Mouse (Mus musculus) brain, embryonic 14.5 days (tissue): ENCODE data around the gene Drc3. TPM values are rescaled to one million over a fixed set of nuclear protein-coding genes. Genes with fewer than 3 reads are reported as not detected.

Experiments
- DNase-seq: peaks from one replicate; pipeline ENCODE4 v3.0.0-alpha.2; 2011; ENCODE audit warnings: low read depth
- CTCF ChIP-seq: fragments of 200-500 bp; IDR thresholded peaks from 2 replicates; pipeline ENCODE4 v1.5.1; 2012; ENCODE audit warnings: inconsistent platforms, mild to moderate bottlenecking, moderate library complexity, borderline replicate concordance; ENCODE audit not compliant: insufficient read depth, insufficient read length; ENCODE audit errors: extremely low read depth
- POLR2A ChIP-seq: fragments of 200-500 bp; IDR thresholded peaks from 2 replicates; pipeline ENCODE4 v1.6.1; 2012; ENCODE audit warnings: mild to moderate bottlenecking, inconsistent platforms, borderline replicate concordance; ENCODE audit not compliant: poor library complexity, insufficient read depth, insufficient read length, severe bottlenecking; ENCODE audit errors: extremely low read depth
- polyA plus RNA-seq: library from polyadenylated mRNA; depleted of rRNA; stranded (reverse); fragments of >200 nt; gene quantifications from 2 replicates; pipeline ENCODE4 v1.2.3, GENCODE M21; 2012

Gene Drc3
- polyA plus RNA-seq, 1 experiment = 7.1 TPM

- DNase-seq = peak; percentile 67
- TF ChIP-seq POLR2A (no peak), CTCF (peak; percentile 23; the same call in 1 of the 2 replicates)
Measured at GRCm38 (mm10) chr11:60319257-60320066, 33.7 kb upstream of the Drc3 start.

GRCm38 (mm10) chr11:60320426-60321037, 32.6 kb upstream of the Drc3 start:
- TF ChIP-seq CTCF = no peak
- TF ChIP-seq POLR2A = no peak
- DNase-seq = no peak

- TF ChIP-seq CTCF (no peak), POLR2A (no peak)
Measured at GRCm38 (mm10) chr11:60321438-60321837, 31.7 kb upstream of the Drc3 start.

GRCm38 (mm10) chr11:60323731-60324130, 29.4 kb upstream of the Drc3 start:
- no peak for TF ChIP-seq POLR2A
- no peak for TF ChIP-seq CTCF

More at GRCm38 (mm10) chr11:60321438-60321837, 31.7 kb upstream of the Drc3 start:
- no peak for DNase-seq

GRCm38 (mm10) chr11:60330551-60330950, 22.6 kb upstream of the Drc3 start:
- TF ChIP-seq POLR2A (no peak), CTCF (no peak)
- no peak for DNase-seq

More at GRCm38 (mm10) chr11:60323731-60324130, 29.4 kb upstream of the Drc3 start:
- no peak for DNase-seq

GRCm38 (mm10) chr11:60333461-60333860, 19.7 kb upstream of the Drc3 start:
- TF ChIP-seq CTCF = no peak
- TF ChIP-seq POLR2A = no peak
- DNase-seq = no peak

GRCm38 (mm10) chr11:60334124-60334523, 19.0 kb upstream of the Drc3 start:
- no peak for DNase-seq

GRCm38 (mm10) chr11:60335771-60336170, 17.4 kb upstream of the Drc3 start:
- DNase-seq = peak; percentile 47
- TF ChIP-seq CTCF (no peak), POLR2A (no peak)

More at GRCm38 (mm10) chr11:60334124-60334523, 19.0 kb upstream of the Drc3 start:
- TF ChIP-seq POLR2A (no peak), CTCF (no peak)

GRCm38 (mm10) chr11:60338291-60338690, 14.8 kb upstream of the Drc3 start:
- peak; percentile 11 for DNase-seq

GRCm38 (mm10) chr11:60339361-60339760, 13.8 kb upstream of the Drc3 start:
- TF ChIP-seq CTCF (no peak), POLR2A (no peak)

More at GRCm38 (mm10) chr11:60338291-60338690, 14.8 kb upstream of the Drc3 start:
- TF ChIP-seq CTCF (peak; percentile 65), POLR2A (no peak)

GRCm38 (mm10) chr11:60345868-60346267, 7.3 kb upstream of the Drc3 start:
- TF ChIP-seq POLR2A (no peak), CTCF (no peak)
- no peak for DNase-seq

More at GRCm38 (mm10) chr11:60339361-60339760, 13.8 kb upstream of the Drc3 start:
- DNase-seq = no peak

- DNase-seq = peak; percentile 18
- no peak for TF ChIP-seq POLR2A
- no peak for TF ChIP-seq CTCF
Measured at GRCm38 (mm10) chr11:60346537-60346936, 6.6 kb upstream of the Drc3 start.

GRCm38 (mm10) chr11:60351388-60351787, 1.7 kb upstream of the Drc3 start:
- DNase-seq = peak; percentile 12
- TF ChIP-seq CTCF (no peak), POLR2A (no peak)
